Mouse (Mus musculus) forebrain, embryonic 16.5 days (tissue): ENCODE results near the gene Pla2g4b. TPM values are rescaled to one million over a fixed set of nuclear protein-coding genes. Genes with fewer than 3 reads are reported as not detected.

ENCODE experiments used
- ATAC-seq: fragments of 200-750 bp; cut with Nextera tagmentation; 2 replicates; pipeline ENCODE4 v1.8.0; 2017; ENCODE audit warnings: mild to moderate bottlenecking, moderate library complexity
- H3K27ac ChIP-seq: fragments of 300-500 bp; sonication (generic); 2 replicates; pipeline ENCODE4 v1.5.1; 2014; ENCODE audit warnings: low read length, control low read depth
- H3K27me3 ChIP-seq: fragments of 300-500 bp; sonication (generic); replicated peaks from 2 replicates; pipeline ENCODE4 v1.6.1; 2014; ENCODE audit warnings: low read length; ENCODE audit not compliant: control insufficient read depth, insufficient read depth
- H3K36me3 ChIP-seq: fragments of 300-500 bp; sonication (generic); 2 replicates; pipeline ENCODE4 v1.6.1; 2014; ENCODE audit not compliant: control insufficient read depth, insufficient read depth
- H3K4me1 ChIP-seq: fragments of 300-500 bp; sonication (generic); replicated peaks from 2 replicates; pipeline ENCODE4 v1.6.1; 2014; ENCODE audit warnings: low read length; ENCODE audit not compliant: control insufficient read depth, insufficient read depth
- H3K4me2 ChIP-seq: fragments of 300-500 bp; sonication (generic); 2 replicates; pipeline ENCODE4 v1.6.1; 2014; ENCODE audit warnings: mild to moderate bottlenecking, low read length, control low read depth
- H3K4me3 ChIP-seq: fragments of 300-500 bp; sonication (generic); replicated peaks from 2 replicates; pipeline ENCODE4 v1.5.1; 2014; ENCODE audit warnings: mild to moderate bottlenecking, low read length, control low read depth
- H3K9ac ChIP-seq: fragments of 300-500 bp; sonication (generic); replicated peaks from 2 replicates; pipeline ENCODE4 v1.6.1; 2014; ENCODE audit warnings: low read depth, low read length, control low read depth
- H3K9me3 ChIP-seq: fragments of 300-500 bp; sonication (generic); 2 replicates; pipeline ENCODE4 v1.6.1; 2016; ENCODE audit warnings: low read length; ENCODE audit not compliant: control insufficient read depth
- WGBS: fragments of 180-500 bp; shearing (Covaris S2); extraction: QIAGEN DNeasy Blood & Tissue Kit; methylation state at CpG from one replicate; pipeline ENCODE4 v1.1.7; 2014; 5-methylcytosine and 5-hydroxymethylcytosine counted together
- polyA plus RNA-seq: library from polyadenylated mRNA; unstranded; fragments of >200 nt; fragmentation: Nextera tagmentation; extraction: Ambion mirVana; gene quantifications from 2 replicates; pipeline ENCODE4 v1.2.1, GENCODE M21; 2015

The Pla2g4b gene
- polyA plus RNA-seq: 2.4 and 4.0 TPM in 2 replicates

GRCm38 (mm10) chr2:120032726-120033467 lies at the start of gene Pla2g4b:
Gene Pla2g4b (plus strand): TSS chr2:120033417.
- 91% methylated on average over 12 of the region's 12 CpGs for WGBS
- H3K9me3 ChIP-seq: no peaks in the 10 kb centered on the region
- H3K4me2 ChIP-seq: no peak within 1 kb of the TSS
- H3K27ac ChIP-seq: no peak within 1 kb of the TSS
- no peak within 1 kb of the TSS for H3K9ac ChIP-seq
- peaks cover 8% of the 10 kb centered on the region; the same call in 1 of the 2 replicates for H3K36me3 ChIP-seq
- ATAC-seq: no peak
- no peak within 1 kb of the TSS for H3K4me3 ChIP-seq
- no peaks in the 10 kb centered on the region for H3K27me3 ChIP-seq
- H3K4me1 ChIP-seq: peaks cover 7% of the 10 kb centered on the region

DNA sequence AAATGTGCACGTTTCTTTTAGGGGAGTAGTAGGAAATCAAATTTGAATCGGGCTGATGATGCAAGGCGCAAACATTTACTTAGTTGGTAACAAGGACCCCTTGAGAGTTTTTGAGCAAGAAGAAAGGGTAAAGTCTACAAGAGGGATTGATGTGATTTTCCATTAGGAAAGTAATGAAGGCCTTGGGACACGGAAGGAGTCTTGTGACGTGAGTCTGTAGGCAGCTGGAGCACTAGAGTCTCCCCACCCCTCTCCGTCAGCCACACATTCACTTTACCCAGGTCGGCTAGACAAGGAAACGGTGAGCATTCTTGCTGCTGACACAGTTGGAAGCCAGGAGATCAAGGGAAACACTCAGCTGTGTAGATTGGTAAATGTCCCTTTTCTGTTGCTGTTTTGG lies 47.3 kb upstream of the Pla2g4b start:
- no peaks in the 10 kb centered on the region for H3K27me3 ChIP-seq
- H3K4me3 ChIP-seq: no peak overlapping the region
- 64% methylated on average over 8 of the region's 8 CpGs for WGBS
- H3K36me3 ChIP-seq: no peaks in the 10 kb centered on the region
- H3K4me2 ChIP-seq: no peak overlapping the region
- no peaks in the 10 kb centered on the region for H3K9me3 ChIP-seq
- H3K4me1 ChIP-seq: no peaks in the 10 kb centered on the region
- ATAC-seq: no peak
- H3K27ac ChIP-seq: no peak overlapping the region
- H3K9ac ChIP-seq: no peak overlapping the region

GRCm38 (mm10) chr2:119986369-119986768 lies 46.8 kb upstream of the Pla2g4b start:
- H3K4me2 ChIP-seq: no peak overlapping the region
- ATAC-seq: no peak
- H3K27ac ChIP-seq: no peak overlapping the region
- H3K27me3 ChIP-seq: no peaks in the 10 kb centered on the region
- 75% methylated on average over 6 of the region's 6 CpGs for WGBS
- no peaks in the 10 kb centered on the region for H3K36me3 ChIP-seq
- no peak overlapping the region for H3K4me3 ChIP-seq
- H3K4me1 ChIP-seq: no peaks in the 10 kb centered on the region
- H3K9me3 ChIP-seq: no peaks in the 10 kb centered on the region
- no peak overlapping the region for H3K9ac ChIP-seq

- WGBS: 96% methylated on average over 2 of the region's 2 CpGs
- no peak for ATAC-seq
- Histone ChIP-seq H3K27ac (no peak overlapping the region), H3K4me1 (no peaks in the 10 kb centered on the region), H3K4me3 (no peak overlapping the region), H3K27me3 (no peaks in the 10 kb centered on the region), H3K4me2 (no peak overlapping the region), H3K9me3 (no peaks in the 10 kb centered on the region), H3K9ac (no peak overlapping the region), H3K36me3 (no peaks in the 10 kb centered on the region)
Measured at GRCm38 (mm10) chr2:119987441-119987840, 45.8 kb upstream of the Pla2g4b start.

DNA sequence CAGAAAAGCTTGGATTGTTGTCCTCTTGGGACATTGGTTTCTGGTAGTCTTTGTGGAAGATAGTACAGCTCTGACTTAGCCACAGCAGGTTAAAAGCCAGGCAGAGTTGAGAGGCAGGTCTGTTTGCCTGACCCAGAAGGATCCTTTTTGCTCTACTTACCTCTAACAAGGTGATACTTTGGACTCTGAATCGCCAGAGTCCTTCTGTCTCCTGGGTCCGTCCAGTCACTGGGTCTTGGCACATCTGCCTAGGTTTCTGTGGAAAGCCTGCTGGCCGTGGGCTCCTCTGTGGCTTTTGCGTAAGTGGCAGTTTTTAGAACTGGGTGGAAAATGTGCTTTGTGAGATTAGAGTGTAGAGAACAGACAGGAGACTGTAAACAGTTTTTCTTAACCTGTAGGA lies 44.3 kb upstream of the Pla2g4b start:
- 87% methylated on average over 4 of the region's 4 CpGs for WGBS
- no peak overlapping the region for H3K4me3 ChIP-seq
- ATAC-seq: no peak
- no peaks in the 10 kb centered on the region for H3K9me3 ChIP-seq
- no peak overlapping the region for H3K27ac ChIP-seq
- H3K9ac ChIP-seq: no peak overlapping the region
- H3K36me3 ChIP-seq: no peaks in the 10 kb centered on the region
- H3K4me1 ChIP-seq: no peaks in the 10 kb centered on the region
- H3K27me3 ChIP-seq: no peaks in the 10 kb centered on the region
- no peak overlapping the region for H3K4me2 ChIP-seq

DNA sequence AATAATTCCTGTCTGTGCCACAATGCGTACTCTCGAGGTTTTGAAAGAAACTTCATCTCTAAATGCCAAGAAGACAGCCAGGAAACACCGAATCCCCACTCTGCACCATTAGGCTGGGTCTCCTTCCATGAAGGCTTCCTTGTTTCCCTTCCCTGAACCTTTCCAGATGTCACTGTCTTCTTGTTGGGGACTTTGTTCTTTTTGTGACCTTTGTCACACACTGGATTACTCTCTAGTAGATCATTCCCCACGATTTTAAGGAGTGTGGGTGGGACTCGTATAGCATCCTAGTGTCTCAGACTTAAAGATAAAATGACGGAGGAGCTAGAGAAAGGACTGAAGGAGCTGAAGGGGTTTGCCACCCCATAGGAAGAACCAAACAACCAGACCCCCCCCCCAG lies 42.3 kb upstream of the Pla2g4b start:
- Histone ChIP-seq H3K9ac (no peak overlapping the region), H3K36me3 (no peaks in the 10 kb centered on the region), H3K4me1 (no peaks in the 10 kb centered on the region), H3K4me2 (no peak overlapping the region), H3K27ac (no peak overlapping the region), H3K9me3 (no peaks in the 10 kb centered on the region), H3K4me3 (no peak overlapping the region), H3K27me3 (no peaks in the 10 kb centered on the region)
- 89% methylated on average over 6 of the region's 6 CpGs for WGBS
- ATAC-seq: no peak

- no peak overlapping the region for H3K4me3 ChIP-seq
- H3K9me3 ChIP-seq: no peaks in the 10 kb centered on the region
- no peaks in the 10 kb centered on the region for H3K27me3 ChIP-seq
- H3K4me1 ChIP-seq: no peaks in the 10 kb centered on the region
- WGBS: 90% methylated on average over 2 of the region's 2 CpGs
- ATAC-seq: no peak
- H3K9ac ChIP-seq: no peak overlapping the region
- H3K4me2 ChIP-seq: no peak overlapping the region
- H3K27ac ChIP-seq: no peak overlapping the region
- H3K36me3 ChIP-seq: no peaks in the 10 kb centered on the region
Measured at GRCm38 (mm10) chr2:119992349-119992748, 40.9 kb upstream of the Pla2g4b start.

DNA sequence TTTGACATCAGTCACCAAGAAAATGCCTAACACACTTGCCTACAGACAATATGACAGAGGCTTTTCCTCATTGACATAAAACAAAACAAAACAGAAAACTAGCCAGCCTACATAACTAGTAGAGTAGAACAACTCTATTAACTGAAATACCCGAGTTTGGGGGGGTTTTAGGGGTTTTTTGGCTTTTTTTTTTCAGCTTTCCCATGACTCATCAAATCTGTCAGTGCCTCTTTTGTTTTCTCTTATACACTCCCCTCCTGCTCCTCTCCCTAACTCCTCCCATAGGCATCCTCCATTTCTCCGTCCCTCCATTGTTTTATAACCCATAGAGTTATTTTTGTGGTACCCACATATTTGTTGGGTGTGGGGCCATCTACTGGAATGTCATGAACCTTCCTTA lies 39.7 kb upstream of the Pla2g4b start:
- 50% methylated on average over 2 of the region's 2 CpGs for WGBS
- H3K4me1 ChIP-seq: no peaks in the 10 kb centered on the region
- H3K27ac ChIP-seq: no peak overlapping the region
- no peaks in the 10 kb centered on the region for H3K27me3 ChIP-seq
- no peak for ATAC-seq
- no peaks in the 10 kb centered on the region for H3K9me3 ChIP-seq
- no peak overlapping the region for H3K4me2 ChIP-seq
- H3K4me3 ChIP-seq: no peak overlapping the region
- H3K9ac ChIP-seq: no peak overlapping the region
- H3K36me3 ChIP-seq: no peaks in the 10 kb centered on the region

- H3K4me1 ChIP-seq: no peaks in the 10 kb centered on the region
- peaks cover 2% of the 10 kb centered on the region; the same call in 1 of the 2 replicates for H3K36me3 ChIP-seq
- 88% methylated on average over 6 of the region's 6 CpGs for WGBS
- H3K4me3 ChIP-seq: no peak overlapping the region
- no peak for ATAC-seq
- no peak overlapping the region for H3K27ac ChIP-seq
- no peaks in the 10 kb centered on the region for H3K27me3 ChIP-seq
- H3K9ac ChIP-seq: no peak overlapping the region
- H3K4me2 ChIP-seq: no peak overlapping the region
- no peaks in the 10 kb centered on the region for H3K9me3 ChIP-seq
Measured at GRCm38 (mm10) chr2:119994839-119995238, 38.4 kb upstream of the Pla2g4b start.
